Mouse (Mus musculus) ovary, postnatal 36 days (tissue): ENCODE data around the gene Aff2.

Experiments
- DNase-seq: peaks from one replicate; pipeline ENCODE4 v3.0.0; 2022; ENCODE audit warnings: low spot score, mixed read lengths

The Aff2 gene

DNA sequence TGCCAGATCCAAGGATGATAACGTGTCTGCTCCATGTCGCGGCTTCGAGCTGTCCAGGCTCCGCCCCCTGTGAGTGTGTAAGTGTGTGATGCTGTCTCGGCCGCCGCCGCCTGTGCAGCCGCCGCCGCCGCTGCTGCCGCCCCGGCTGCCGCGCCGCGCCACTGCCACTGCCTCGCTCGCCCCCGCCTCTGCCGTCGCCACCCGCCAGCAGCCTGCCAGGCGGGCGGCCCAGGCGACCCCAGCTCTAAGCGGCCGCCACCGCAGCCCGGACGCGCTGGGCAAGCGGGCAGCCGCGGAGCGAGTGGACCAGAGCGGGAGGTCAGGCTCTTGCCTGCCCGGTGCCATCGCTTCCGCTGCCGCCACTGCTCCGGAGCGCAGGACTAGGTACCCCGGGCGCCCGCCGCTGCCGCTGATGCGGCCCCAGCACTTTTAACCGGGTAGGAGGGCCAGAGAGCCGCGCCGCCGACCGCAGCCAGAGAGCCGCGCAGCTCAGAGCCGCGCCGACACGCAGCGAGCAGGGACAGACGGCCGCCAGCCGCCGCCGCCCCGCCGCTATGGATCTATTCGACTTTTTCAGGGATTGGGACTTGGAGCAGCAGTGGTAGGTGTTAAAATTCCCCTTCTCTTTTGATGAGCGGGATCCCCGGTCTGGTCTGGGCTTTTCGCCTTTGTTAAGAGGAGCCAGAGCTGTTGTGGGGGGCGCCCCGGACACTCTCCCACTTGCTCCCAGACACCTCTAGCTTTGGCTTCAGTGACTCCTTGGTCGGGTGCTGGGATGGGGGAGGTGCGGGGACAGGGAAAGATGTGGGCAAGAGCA is at the start of gene Aff2:
Gene Aff2, plus strand, starts transcription at position 57 of the 817 bp plus-strand sequence.
- peak; percentile 57 for DNase-seq

DNA sequence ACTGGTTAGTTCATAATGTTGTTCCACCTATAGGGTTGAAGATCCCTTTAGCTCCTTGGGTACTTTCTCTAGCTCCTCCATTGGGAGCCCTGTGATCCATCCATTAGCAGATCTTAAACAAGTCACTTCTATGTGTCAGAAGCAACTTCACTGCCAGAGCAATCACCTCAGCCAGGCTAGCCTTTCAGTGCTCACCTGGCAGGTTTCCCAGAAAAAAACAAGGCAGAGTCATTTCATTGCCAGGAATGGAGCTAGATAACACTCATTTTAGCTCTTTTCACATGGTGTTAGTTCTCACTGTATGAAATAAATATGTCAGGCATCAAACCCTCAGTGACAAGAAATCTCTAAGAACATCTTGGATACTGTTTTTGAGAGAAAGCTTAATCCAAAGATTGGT is 22.8 kb upstream of the Aff2 start:
- DNase-seq: no peak

DNA sequence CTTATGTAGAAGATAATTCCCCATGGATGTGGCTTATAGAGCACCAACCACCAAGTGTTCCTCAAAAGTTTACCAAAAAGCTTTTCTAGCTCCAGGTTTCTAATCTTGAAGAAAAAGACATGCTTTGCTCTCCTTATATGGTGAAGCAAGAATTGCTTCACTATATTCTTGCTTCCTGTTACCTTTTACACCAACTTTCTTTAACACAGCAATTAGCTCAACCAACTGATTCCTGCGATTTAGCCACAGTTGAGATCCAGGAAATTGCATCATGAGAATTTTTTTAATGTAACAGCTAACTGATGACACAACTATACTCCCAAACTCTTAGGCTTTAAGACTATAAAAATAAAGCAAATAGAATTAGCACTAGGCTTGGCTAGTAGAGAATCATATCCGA is 4.5 kb upstream of the Aff2 start:
- DNase-seq: no peak

DNA sequence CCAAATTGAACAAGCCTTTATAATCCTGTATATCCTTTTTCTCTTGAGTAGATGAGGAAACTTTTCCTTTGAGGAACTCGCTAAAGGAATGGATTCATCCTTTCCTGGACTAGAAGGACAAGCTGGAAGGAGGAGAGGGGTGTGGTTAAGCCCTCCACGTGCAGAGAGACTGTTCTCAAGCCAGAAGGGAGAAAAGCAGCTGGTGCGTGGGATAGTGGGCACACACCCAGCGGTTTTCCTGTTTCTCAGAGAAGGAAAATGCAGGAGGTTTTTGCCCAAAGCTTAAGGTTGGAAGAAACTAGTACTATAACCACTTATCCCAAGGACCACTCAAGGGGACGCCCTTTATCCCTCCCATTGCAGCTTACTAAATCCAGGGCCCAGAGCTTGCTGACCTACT is 734 bp upstream of the Aff2 start:
- DNase-seq: no peak

DNA sequence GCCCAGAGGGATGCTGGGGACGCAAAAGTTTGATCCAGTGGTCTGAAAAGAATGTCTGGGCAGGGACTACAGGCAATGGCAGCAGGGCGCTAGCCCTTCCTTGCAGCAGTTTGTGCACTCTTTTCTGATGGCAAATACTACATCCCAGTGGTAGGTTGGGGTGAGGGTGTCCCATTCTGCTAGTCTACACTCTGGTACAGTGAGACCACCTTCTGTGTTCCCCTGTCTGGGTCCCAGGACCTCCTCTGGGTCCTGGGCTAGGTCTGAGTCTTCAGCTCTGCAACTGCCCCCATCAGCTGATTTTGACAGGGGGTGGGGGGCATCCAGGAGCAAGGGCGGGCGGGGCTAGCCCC is 233 bp upstream of the Aff2 start:
- no peak for DNase-seq

DNA sequence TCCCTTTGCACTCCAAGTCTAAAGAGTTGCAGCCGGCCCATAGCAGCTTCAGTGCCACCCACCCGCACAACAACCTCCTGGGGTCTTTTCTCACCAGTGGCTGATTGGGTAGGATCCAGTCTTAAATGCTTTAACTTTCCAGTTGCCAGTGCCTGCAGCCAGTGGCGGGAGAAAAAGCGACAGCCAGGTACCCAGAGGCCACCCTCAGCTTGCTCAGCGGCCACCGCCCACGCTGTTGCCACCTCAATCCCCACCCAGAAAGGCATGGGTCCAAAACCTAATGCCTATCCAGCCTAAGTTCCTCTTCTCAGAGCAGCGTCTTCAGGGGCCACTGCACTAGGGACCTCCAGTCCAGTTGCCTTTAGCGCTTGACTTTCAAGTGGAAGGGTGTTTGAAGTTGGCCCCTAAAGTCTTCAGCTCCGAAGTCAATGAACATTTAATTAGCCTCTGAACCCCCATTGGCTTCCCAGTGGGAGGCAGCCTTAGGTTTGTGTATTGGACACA is 1.0 kb downstream of the Aff2 start:
- peak; percentile 18 for DNase-seq

DNA sequence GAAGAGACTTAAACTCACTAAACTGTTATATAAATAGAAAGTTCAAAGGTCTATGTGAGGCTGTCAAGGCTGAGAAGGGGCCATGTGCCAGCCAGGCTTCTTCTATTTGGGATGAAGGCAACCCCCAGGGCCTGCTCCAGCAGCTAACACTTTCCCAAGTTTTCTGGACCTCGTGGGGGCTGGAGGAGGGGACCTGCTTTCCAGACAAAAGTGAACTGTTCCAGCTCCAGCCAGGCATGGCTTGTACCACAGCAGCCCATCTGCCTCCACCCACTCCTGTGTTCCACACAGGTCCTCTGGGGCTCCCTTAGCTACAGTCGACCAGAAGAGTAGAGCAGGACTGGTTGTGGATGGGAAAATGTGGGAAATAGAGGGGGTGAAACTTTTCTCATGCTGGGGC is 4.1 kb downstream of the Aff2 start:
- DNase-seq: peak; percentile 16

DNA sequence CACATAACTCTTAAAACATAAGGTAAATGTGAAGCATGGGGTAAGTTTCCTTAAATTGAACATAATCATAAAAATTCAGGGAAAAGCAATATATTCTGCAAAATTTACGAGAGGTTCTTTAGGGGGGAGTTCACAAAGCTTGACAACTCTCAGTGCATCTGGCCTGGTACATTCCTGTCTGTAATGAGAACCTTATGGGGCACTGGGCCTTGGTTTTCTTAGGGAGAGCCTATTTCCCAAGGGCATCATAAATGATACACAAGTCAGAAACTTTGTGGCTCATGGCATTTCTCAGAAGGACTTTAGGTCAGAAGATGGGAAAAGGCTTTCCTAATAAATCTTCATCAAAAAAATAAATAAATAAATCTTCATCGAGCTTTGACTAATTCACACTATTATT is 13.2 kb downstream of the Aff2 start:
- DNase-seq: no peak

DNA sequence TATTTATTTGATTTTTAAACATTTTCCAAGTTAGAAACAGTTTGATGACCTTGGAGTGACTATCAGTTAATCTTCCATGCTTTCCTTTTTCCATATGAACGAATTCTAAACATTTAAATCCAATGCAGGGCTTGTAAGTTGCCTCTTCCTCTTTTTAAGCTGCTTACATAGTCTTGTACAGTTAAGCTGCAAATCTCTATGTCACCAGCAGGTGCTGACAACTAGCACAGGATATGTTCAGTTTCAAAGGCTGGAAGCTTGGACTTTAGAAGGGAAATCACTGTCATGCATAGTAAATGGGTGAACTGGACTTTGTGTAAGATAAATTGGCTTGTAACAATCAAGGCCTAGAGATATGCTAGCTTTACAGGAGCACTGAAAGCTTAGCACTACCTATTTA is 29.6 kb downstream of the Aff2 start:
- DNase-seq: no peak

DNA sequence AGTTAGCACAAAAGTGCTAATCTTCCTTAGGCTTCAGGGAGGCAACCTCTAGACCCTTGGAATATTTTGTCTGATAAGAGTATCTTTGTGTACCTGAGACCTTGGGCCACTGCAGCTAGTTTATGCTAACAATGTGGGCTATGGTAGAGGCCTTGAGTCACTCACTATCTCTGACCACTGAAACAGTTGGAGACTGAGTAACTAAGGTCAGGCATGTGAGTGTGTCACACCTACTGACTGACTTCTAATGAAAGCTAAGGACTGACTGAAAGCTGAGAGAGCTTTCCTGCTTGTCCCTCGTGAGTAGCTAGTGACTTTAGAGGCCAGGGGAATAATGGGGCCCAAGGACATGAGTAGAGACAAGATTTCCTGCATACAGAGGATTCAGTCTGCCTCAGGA is 54.9 kb downstream of the Aff2 start:
- DNase-seq: no peak

DNA sequence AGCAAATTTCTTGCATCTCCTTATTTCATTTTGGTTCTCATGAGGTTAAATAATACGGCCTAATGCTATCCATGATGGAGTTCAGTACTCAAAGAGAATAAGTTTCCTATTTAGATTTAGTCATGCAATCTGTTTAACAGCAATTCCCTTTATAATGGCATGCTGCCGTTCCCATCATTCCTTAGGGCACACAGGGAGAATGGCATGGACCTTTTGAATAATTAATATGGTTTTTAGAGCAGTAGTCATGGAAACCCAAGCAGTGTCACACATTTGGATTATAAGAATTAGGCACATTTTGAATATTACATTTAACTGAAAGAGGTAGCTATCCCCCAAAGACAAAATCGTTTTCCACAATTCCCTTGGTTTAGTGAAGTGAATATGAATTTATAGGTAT is 78.3 kb downstream of the Aff2 start:
- no peak for DNase-seq

DNA sequence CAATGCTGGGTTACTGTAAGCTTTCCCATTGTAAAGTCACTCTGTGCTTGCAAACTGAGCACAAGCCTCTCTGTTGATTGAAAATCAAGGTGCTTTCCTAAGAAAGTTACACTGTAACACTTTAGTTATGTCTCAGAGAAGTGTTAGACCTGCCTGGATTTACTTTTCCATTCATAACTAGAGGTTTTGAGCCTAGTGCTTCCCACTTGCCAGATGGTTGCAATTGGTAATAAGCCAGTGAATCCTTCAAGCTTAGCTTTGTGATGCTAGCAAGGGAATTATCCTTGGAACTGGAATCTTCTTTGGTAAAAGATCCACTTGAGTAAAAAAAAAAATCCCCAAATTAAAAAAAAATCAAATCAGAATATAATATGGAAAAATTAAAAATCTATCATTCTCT is 81.8 kb downstream of the Aff2 start:
- DNase-seq: no peak

DNA sequence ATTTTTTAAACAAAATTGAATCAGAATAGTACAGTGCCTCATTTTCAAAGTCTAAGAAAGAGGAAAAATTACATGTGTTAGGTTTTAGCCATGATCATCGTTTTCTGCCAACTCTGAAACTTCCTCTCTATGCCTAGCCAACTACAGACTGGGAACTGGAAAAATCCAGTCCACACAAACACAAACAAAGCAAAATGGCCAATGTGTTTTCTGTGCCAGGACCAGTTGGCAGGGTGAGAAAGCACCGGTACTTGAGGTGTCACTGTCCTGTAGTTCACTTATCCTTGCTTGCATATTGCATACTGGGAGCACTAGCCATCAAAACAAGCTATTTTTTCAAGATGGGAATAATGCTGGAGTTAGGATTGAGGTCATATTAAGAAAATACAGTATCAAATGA is 100.8 kb downstream of the Aff2 start:
- DNase-seq: no peak

DNA sequence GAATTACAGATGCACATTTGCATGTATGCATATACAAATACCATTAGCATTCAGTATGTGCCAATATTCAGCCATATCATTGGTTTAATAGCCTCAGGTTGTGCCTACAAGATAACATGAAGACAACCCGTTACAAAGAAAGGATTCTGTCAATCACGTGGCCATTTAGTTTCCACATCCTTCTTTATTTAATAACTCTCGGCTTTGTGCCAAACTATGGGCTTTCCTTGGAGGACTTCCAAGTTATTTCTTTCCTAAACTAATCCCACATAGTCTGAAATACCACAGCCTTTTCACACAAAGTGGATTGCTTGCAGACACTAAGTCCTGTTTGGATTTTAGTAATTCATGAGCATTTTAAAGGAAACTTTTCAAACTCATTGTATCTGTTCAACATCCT is 142.0 kb downstream of the Aff2 start:
- DNase-seq: no peak

DNA sequence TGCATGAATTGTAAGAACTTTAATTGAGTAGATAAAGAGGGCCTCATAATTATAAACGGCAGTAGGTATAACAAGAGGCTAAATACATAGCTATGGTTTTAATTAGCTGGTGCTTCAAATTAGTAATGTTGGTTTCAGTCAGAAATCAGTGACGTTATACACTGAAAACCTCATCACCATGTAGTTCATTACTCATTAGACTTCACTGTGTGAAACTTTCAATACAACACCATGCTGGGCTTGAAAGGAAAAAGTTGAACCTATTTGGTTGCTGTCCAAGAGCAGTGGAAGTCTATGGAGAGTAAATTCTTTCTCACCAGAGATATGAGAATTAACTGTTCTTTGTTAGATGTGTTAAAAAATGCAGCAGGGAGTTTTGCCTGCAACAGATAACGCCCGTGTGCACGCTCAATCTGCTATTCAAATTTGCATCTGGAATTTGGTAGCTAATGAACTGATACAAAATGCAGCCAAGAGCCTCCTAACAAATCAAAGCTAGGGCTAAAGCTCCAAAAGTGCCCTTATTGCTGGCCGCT is 158.0 kb downstream of the Aff2 start:
- no peak for DNase-seq

DNA sequence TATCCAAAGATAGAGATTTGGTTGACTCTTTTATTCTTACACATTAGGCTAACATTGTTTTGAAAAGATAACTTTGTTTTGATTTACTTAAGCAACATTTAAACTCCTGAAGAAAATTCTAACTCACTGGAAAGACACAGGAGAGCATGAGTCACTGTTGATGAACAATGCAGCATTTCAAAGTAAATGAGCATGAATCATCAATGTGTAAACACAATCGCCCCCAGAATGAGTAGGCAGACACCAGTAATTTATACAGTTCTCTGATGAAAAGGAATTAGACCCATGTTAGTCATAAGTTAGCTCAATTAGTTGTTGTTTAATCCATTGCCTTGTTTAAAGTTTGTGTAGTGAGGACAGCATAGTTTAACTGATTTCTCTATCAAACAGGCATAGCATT is 180.7 kb downstream of the Aff2 start:
- no peak for DNase-seq

DNA sequence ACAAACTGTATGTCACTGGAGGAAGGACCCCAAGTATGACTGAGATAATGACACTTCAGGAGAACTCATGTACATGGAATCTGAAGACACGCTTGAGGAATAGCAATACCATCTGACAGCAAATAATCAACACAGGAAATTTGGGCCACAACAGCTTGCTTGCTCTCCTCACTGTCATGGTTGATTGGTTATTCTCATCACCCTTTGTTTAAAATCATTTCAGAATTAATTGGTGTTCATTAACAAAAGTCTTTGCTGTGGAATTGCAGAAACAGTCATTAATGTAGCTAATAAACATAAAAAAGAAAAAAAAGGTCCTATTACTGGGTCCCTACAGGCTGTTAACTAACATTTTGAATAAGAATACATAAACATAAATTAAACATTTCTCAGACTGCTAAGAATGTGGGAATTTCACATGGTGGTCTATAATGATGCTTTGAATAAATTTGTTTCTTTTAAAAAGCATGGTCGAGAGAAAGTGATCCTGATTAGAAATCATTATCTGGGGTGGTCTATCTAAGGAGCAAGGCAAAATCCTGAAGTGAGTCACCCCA is 219.9 kb downstream of the Aff2 start:
- DNase-seq: no peak

DNA sequence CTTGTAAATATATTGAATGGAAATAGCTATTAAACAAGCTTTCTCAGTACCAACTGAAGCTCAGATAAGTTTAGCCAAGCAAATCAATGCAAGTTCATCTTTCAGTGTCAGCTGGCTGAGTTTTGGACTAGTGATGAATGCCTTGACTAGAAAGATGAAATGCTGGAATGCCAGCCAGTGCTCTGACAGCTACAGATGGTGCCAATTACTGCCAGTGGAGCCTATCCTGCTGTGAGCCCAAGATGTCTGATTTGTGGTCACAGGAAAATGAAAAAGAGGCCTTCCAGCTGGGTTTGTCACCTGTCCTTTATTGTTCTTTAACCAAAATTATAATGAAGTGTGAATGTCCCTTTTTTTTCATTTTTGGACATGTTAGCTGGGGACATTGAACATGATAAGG is 248.7 kb downstream of the Aff2 start:
- DNase-seq: no peak

DNA sequence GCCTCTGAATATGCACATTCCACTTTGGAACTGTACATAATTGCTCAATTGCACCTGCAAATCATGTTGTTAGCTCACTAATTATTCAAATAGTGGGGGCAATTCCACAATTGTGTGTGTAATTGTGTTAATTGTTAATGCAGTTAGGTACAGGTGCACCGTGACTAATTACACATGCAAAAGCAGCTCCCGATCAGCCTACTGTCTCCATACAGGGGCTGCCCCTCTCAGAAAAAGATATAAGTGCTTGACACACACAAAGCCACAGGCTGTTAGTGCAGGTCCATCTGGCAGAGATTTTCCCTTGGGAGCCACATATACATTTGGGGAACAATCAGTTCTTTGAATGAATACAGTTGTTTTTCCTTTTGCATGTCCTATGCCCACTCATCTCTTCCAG is 302.9 kb downstream of the Aff2 start:
- no peak for DNase-seq

DNA sequence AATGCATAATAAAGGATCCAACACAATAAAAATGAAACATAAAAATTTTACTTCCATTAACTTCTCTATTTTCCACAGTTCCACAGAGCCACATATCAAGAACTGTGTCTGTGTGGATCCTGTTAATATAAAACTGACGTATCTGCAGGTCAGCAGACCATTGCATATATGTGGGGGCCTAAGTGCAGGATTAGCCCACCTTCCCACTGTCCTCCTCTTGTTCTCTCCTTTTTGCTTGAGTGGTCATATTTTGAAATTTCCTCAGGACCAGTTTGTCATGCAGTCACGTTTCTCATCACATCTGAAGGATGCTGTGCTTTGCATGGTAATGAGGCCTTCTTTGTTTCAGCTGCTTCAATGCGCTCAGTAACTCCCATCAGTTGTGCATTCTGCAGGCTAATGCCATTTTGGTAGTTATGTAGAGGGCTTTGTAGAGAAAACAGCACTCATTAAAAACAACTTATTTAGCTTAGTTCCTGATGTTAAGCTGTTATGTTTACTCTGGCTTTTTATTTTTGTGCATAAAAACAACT is 306.1 kb downstream of the Aff2 start:
- no peak for DNase-seq

DNA sequence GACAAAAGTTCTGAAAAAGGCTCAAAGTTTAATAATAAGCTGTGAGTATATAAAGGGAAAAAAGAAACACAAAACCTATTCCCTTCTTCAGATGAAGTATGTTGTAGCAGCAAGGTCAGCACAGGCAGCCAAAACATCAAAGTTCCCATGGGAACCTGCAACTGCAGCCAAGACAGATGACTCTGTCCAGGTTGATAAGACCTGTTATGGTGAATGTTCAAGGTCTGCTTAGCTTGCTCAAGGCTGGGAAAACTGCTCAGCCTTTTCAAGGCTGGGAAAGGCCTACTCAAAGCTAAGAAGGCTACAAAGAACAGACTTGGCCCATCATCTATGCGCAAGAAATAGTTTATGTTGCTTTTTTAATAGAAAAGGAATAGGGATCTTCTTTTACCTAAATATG is 315.6 kb downstream of the Aff2 start:
- peak; percentile 8 for DNase-seq

DNA sequence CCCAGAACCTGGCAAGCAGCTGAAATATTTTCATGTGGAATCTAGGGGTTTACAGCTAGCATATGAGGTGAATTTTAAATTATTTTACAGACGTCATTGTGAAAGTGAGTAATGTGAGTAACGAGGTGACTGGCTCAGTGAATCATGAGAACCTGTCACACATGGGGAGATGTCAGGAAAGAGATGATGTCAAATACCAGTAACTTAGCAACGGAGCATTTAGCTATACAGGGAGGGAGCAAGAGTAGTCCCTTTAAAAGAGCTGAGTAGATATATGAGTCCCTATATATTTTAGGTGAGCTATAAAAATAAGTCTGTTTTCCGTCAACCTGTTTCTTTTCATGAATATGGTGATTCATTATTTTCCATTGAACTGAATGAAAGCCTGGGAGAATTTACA is 338.7 kb downstream of the Aff2 start:
- no peak for DNase-seq

DNA sequence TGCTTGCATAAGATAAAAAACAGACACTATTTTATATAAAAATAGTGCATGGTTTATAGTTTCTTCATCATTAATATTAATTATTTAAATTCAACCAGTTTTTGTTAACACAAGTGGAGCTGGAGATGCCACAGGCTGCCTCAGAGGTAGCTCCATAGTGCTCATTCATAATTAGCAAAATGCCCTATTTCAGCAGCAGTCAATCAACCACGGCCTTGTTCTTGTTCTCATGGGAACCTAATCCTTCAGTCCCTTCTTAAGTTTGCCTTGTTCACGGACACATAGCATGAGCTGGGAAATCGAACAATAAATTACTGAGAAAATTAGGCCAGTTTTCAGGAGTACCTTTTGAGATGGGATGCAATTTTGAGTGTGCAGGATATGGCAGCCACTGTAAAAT is 378.9 kb downstream of the Aff2 start:
- no peak for DNase-seq
